Mouse (Mus musculus): ENCODE measurements around the gene Meiob.

Meiob gene

GRCm38 (mm10) chr17:24821351-24822280 is 17.5 kb downstream of the Meiob start:
- no peak for DNase-seq (ENCODE audit: low spot score in 2 of 2)

GRCm38 (mm10) chr17:24839842-24840241 is 35.8 kb downstream of the Meiob start, which contains the start of gene Hagh:
Gene Hagh (plus strand): TSS chr17:24840143.
- DNase-seq (ENCODE audit: low spot score in 2 of 2), result no peak

- no peak for DNase-seq (ENCODE audit: low spot score in 2 of 2)
Observed at GRCm38 (mm10) chr17:24840341-24840740, 36.3 kb downstream of the Meiob start.

GRCm38 (mm10) chr17:24841133-24841532 is 37.0 kb downstream of the Meiob start:
- DNase-seq (ENCODE audit: low spot score in 2 of 2), result peak in 1 of 2 experiments; percentile 31

GRCm38 (mm10) chr17:24842631-24843030 is 38.5 kb downstream of the Meiob start:
- DNase-seq (ENCODE audit: low spot score in 2 of 2), result no peak

- no peak for DNase-seq (ENCODE audit: low spot score in 2 of 2)
Observed at GRCm38 (mm10) chr17:24844525-24844924, 40.4 kb downstream of the Meiob start.

- no peak for DNase-seq (ENCODE audit: low spot score in 2 of 2)
Observed at GRCm38 (mm10) chr17:24847386-24847785, 43.3 kb downstream of the Meiob start.

- no peak for DNase-seq (ENCODE audit: low spot score in 2 of 2)
Observed at GRCm38 (mm10) chr17:24848600-24849031, 44.5 kb downstream of the Meiob start.

- no peak for DNase-seq (ENCODE audit: low spot score in 2 of 2)
Observed at GRCm38 (mm10) chr17:24849733-24850064, 45.6 kb downstream of the Meiob start.

- peak; percentile 92 to 94 for DNase-seq (ENCODE audit: low spot score in 2 of 2)
Observed at GRCm38 (mm10) chr17:24850065-24850772, 46.1 kb downstream of the Meiob start, which contains the start of gene Fahd1. Gene Fahd1 (minus strand): TSS chr17:24850364.

GRCm38 (mm10) chr17:24850773-24851127 is 46.7 kb downstream of the Meiob start:
- DNase-seq (ENCODE audit: low spot score in 2 of 2), result no peak

- no peak for DNase-seq (ENCODE audit: low spot score in 2 of 2)
Observed at GRCm38 (mm10) chr17:24851381-24852125, 47.5 kb downstream of the Meiob start.

GRCm38 (mm10) chr17:24855838-24856464 is 51.9 kb downstream of the Meiob start:
- DNase-seq (ENCODE audit: low spot score in 2 of 2), result no peak

- no peak for DNase-seq (ENCODE audit: low spot score in 2 of 2)
Observed at GRCm38 (mm10) chr17:24856589-24856988, 52.5 kb downstream of the Meiob start.

- DNase-seq (ENCODE audit: low spot score in 2 of 2), result no peak
Observed at GRCm38 (mm10) chr17:24857831-24858470, 53.9 kb downstream of the Meiob start.

GRCm38 (mm10) chr17:24858967-24859366 is 54.9 kb downstream of the Meiob start:
- no peak for DNase-seq (ENCODE audit: low spot score in 2 of 2)

GRCm38 (mm10) chr17:24860076-24860475 is 56.0 kb downstream of the Meiob start:
- DNase-seq (ENCODE audit: low spot score in 2 of 2), result no peak

GRCm38 (mm10) chr17:24861785-24862184 is 57.7 kb downstream of the Meiob start:
- no peak for DNase-seq (ENCODE audit: low spot score in 2 of 2)

- no peak for DNase-seq (ENCODE audit: low spot score in 2 of 2)
Observed at GRCm38 (mm10) chr17:24865776-24866175, 61.7 kb downstream of the Meiob start, which contains the start of gene Igfals. Gene Igfals (plus strand): TSS chr17:24865997.

GRCm38 (mm10) chr17:24867914-24868313 is 63.8 kb downstream of the Meiob start:
- no peak for DNase-seq (ENCODE audit: low spot score in 2 of 2)

All from natural killer cell, adult 2 months (primary cell).